Mouse (Mus musculus): ENCODE results near the gene Vstm5. TPM values are rescaled to one million over a fixed set of nuclear protein-coding genes. Genes with fewer than 3 reads are reported as not detected.

Gene Vstm5
- polyA plus RNA-seq, 1 experiment from 2014 or later = 29.5 TPM

DNA sequence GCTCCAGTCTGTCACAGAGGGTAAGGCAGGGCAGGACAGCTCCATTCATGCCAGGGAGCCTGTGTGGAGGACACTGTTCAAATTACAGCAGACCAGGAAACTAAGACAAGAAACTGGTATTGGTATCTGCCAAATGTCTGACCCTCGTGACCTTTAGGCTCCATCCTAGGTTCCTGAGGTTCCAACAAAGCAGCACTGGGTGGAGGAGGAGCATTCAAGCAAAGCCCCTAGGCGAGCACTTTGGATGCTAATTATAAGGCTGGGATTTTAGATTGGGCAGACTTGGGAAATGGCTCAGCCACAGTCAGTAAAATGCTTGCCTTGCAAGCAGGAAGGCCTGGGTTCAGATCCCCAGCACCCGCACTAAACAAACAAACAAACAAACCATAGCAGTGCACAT, 2.9 kb upstream of the Vstm5 start:
- H3K4me2 ChIP-seq (ENCODE audit: low read length) = no peak overlapping the region
- no peak overlapping the region for H3K4me3 ChIP-seq (ENCODE audit: low read depth, low read length)
- H3K4me1 ChIP-seq (ENCODE audit: control insufficient read depth, insufficient read depth, low read length) = peaks cover 6% of the 10 kb centered on the region
- no peak overlapping the region for H3K9ac ChIP-seq (ENCODE audit: low read depth, low read length)
- H3K27ac ChIP-seq (ENCODE audit: low read length) = no peak overlapping the region
- H3K9me3 ChIP-seq (replicated peaks; ENCODE audit: control insufficient read depth, low read length, poor library complexity, severe bottlenecking) = no peaks in the 10 kb centered on the region
- no peaks in the 10 kb centered on the region for H3K27me3 ChIP-seq (ENCODE audit: control insufficient read depth, insufficient read depth, low read depth, low read length)
- H3K36me3 ChIP-seq (ENCODE audit: control insufficient read depth, insufficient read depth, low read length) = no peaks in the 10 kb centered on the region
- 62% methylated on average over 3 of the region's 3 CpGs for WGBS
- no peak for ATAC-seq

DNA sequence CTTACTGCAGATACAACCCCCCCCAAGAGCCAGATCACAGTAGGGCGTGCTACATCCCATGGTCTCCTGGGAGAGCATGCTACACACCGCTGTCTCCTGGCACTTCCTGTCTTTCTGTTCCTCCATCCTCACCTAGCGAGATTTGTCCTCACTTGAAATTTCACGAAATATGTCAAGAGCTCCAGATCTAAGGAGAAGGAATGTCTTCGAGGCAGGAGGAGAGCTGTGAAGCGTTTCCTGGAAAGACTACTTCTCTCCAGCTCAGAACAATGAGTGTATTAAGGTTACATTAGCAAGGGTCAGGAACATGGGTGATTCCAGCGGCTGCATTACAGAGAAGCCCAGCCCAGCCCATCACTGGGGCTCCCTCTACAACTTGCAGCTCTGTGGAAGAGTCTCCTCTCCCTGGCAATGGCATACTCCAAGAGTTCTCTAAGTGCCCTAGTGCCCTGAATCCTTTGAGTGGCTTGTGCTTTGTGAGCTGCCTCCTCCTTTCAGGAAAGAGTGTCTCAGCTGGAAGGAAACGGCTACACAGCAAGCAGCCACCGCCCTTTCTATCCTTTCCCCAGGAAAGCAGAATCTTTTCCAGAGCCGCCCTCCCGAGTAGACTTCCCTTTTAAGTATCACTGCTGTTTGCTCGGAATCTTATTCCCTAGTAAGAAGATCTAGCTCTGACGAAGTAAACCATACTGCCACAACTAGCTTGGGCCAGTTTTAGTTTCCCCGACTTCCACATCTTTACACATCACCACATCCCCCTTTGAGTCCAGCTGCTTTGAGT, 1.1 kb upstream of the Vstm5 start:
- Histone ChIP-seq H3K27ac (ENCODE audit: low read length) (no peak overlapping the region), H3K4me3 (ENCODE audit: low read depth, low read length) (no peak overlapping the region), H3K9ac (ENCODE audit: low read depth, low read length) (no peak overlapping the region), H3K4me1 (ENCODE audit: control insufficient read depth, insufficient read depth, low read length) (peaks cover 6% of the 10 kb centered on the region), H3K9me3 (replicated peaks; ENCODE audit: control insufficient read depth, low read length, poor library complexity, severe bottlenecking) (no peaks in the 10 kb centered on the region), H3K27me3 (ENCODE audit: control insufficient read depth, insufficient read depth, low read depth, low read length) (no peaks in the 10 kb centered on the region), H3K36me3 (ENCODE audit: control insufficient read depth, insufficient read depth, low read length) (no peaks in the 10 kb centered on the region), H3K4me2 (ENCODE audit: low read length) (peak overlapping the region; percentile 76; the same call in 1 of the 2 replicates)
- WGBS = 49% methylated on average over 14 of the region's 14 CpGs
- ATAC-seq = no peak

DNA sequence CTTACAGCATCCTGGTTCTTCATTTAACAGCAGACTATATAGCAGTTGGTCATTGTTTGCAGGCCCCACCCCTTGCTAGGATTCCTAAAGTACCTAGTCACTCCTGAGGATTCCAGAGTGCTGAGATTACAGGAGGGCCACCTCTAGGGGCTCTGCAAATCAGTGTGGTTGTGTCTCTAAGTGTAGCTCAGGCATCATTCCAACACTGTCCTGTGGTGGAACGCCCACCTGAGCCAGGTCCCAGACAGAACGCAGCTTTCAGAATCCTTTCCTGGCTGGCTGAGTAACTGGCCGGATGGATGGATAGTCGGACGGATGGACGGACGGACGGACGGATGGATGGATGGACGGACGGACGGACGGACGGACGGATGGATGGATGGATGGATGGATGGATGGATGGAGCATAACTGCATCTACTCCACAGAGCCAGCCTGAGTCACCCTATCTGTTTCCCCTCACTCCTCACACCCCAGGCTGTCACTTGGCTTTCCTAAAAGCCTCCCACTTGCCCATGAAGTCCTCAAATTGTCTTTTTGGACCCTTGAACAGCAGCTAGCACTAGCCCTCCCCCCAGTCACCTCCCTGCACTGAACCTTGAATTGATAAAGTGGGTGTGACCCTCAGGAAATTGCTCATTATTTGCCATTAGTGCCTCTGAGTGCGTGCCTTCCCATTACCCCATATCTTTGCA, 401 bp upstream of the Vstm5 start:
- WGBS = 71% methylated on average over 16 of the region's 16 CpGs
- Histone ChIP-seq H3K36me3 (ENCODE audit: control insufficient read depth, insufficient read depth, low read length) (no peaks in the 10 kb centered on the region), H3K9ac (ENCODE audit: low read depth, low read length) (peak overlapping the region; percentile 87), H3K4me2 (ENCODE audit: low read length) (peak overlapping the region; percentile 76), H3K4me3 (ENCODE audit: low read depth, low read length) (peak overlapping the region; percentile 61), H3K9me3 (replicated peaks; ENCODE audit: control insufficient read depth, low read length, poor library complexity, severe bottlenecking) (no peaks in the 10 kb centered on the region), H3K27ac (ENCODE audit: low read length) (peak overlapping the region; percentile 76), H3K27me3 (ENCODE audit: control insufficient read depth, insufficient read depth, low read depth, low read length) (no peaks in the 10 kb centered on the region), H3K4me1 (ENCODE audit: control insufficient read depth, insufficient read depth, low read length) (peaks cover 6% of the 10 kb centered on the region)
- peak; percentile 68 for ATAC-seq

DNA sequence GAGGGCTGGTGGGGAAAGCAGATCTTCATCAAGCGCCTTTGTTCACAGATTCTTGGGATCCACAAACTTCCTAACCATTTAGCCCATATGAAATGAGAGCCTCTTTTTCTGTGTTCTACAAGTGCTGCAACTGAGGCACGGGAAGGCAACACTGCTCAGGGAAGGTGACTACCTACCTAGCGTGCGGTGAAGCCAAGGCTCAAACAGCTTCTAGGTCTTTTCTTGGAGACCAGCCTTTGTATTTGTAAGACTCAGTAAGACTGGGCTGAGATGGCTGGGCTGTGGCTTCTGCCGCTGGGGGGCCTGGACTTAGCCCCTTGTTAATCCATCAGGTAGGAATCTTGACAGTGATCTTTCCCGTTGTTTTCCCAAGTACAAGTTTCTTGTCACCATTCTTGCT, 1.2 kb downstream of the Vstm5 start:
- no peak overlapping the region for H3K27ac ChIP-seq (ENCODE audit: low read length)
- no peak overlapping the region for H3K9ac ChIP-seq (ENCODE audit: low read depth, low read length)
- no peaks in the 10 kb centered on the region for H3K27me3 ChIP-seq (ENCODE audit: control insufficient read depth, insufficient read depth, low read depth, low read length)
- peaks cover 6% of the 10 kb centered on the region for H3K4me1 ChIP-seq (ENCODE audit: control insufficient read depth, insufficient read depth, low read length)
- no peaks in the 10 kb centered on the region for H3K9me3 ChIP-seq (replicated peaks; ENCODE audit: control insufficient read depth, low read length, poor library complexity, severe bottlenecking)
- no peak for ATAC-seq
- H3K4me2 ChIP-seq (ENCODE audit: low read length) = peak overlapping the region; percentile 76; the same call in 1 of the 2 replicates
- 94% methylated on average over 6 of the region's 6 CpGs for WGBS
- H3K36me3 ChIP-seq (ENCODE audit: control insufficient read depth, insufficient read depth, low read length) = no peaks in the 10 kb centered on the region
- H3K4me3 ChIP-seq (ENCODE audit: low read depth, low read length) = no peak overlapping the region

DNA sequence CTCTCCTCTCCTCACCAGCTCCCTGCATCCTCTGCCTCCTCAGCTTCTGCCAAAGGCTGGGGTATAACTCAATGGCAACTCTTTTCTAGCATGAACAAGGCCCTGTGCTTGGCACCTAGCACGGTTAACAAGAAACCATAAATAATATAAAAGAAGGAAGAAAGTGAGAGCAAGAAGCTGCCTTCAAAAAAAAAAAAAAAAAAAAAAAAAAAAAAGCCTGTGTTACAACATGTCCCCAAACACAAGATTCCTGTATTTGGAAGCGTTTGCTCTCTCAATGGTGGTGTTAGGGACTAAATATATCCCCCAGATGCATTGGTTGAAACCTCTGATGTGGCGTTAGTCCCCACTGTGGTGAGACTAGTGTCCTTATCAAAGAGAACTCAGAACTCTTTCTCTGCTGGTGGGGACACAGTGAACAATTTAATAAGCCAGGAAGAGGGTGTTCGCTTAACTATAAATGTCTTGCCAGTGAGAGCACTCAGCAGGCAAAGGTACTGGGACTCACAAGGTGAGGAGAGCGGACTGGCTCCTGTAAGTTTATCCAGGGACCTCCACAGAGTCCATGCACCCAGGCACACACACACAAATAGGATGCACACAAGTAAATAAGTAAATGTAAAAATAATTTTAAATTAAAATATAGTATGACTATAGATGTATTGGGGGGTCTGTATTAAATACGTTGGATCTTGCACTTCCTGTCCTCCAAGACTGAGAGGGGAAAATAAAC, 2.2 kb downstream of the Vstm5 start:
- H3K36me3 ChIP-seq (ENCODE audit: control insufficient read depth, insufficient read depth, low read length) = no peaks in the 10 kb centered on the region
- no peaks in the 10 kb centered on the region for H3K27me3 ChIP-seq (ENCODE audit: control insufficient read depth, insufficient read depth, low read depth, low read length)
- no peak overlapping the region for H3K27ac ChIP-seq (ENCODE audit: low read length)
- H3K4me2 ChIP-seq (ENCODE audit: low read length) = no peak overlapping the region
- H3K4me3 ChIP-seq (ENCODE audit: low read depth, low read length) = no peak overlapping the region
- no peaks in the 10 kb centered on the region for H3K9me3 ChIP-seq (replicated peaks; ENCODE audit: control insufficient read depth, low read length, poor library complexity, severe bottlenecking)
- WGBS = 75% methylated on average over 6 of the region's 6 CpGs
- peaks cover 6% of the 10 kb centered on the region for H3K4me1 ChIP-seq (ENCODE audit: control insufficient read depth, insufficient read depth, low read length)
- H3K9ac ChIP-seq (ENCODE audit: low read depth, low read length) = no peak overlapping the region
- no peak for ATAC-seq

DNA sequence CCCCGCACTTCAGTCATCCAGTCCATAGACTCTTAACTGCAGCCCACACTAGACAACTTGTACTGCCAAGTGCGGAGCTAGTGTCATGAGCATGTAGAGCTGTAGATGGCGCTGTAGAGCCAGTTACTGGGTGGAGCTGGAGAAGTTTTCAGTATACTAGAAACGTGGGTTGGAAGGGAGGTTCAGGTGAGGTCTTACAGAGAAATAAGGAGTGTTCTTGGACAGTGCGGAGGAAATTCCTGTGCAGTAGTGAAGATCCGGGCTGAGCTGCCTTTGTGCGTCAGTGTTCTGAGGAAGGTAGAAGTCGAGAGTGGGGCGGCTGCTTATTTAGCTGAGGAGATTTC, 2.7 kb downstream of the Vstm5 start:
- no peak overlapping the region for H3K4me3 ChIP-seq (ENCODE audit: low read depth, low read length)
- no peaks in the 10 kb centered on the region for H3K36me3 ChIP-seq (ENCODE audit: control insufficient read depth, insufficient read depth, low read length)
- peaks cover 6% of the 10 kb centered on the region for H3K4me1 ChIP-seq (ENCODE audit: control insufficient read depth, insufficient read depth, low read length)
- H3K9me3 ChIP-seq (replicated peaks; ENCODE audit: control insufficient read depth, low read length, poor library complexity, severe bottlenecking) = no peaks in the 10 kb centered on the region
- H3K4me2 ChIP-seq (ENCODE audit: low read length) = no peak overlapping the region
- no peak overlapping the region for H3K27ac ChIP-seq (ENCODE audit: low read length)
- ATAC-seq = no peak
- 54% methylated on average over 9 of the region's 9 CpGs for WGBS
- H3K9ac ChIP-seq (ENCODE audit: low read depth, low read length) = no peak overlapping the region
- no peaks in the 10 kb centered on the region for H3K27me3 ChIP-seq (ENCODE audit: control insufficient read depth, insufficient read depth, low read depth, low read length)

DNA sequence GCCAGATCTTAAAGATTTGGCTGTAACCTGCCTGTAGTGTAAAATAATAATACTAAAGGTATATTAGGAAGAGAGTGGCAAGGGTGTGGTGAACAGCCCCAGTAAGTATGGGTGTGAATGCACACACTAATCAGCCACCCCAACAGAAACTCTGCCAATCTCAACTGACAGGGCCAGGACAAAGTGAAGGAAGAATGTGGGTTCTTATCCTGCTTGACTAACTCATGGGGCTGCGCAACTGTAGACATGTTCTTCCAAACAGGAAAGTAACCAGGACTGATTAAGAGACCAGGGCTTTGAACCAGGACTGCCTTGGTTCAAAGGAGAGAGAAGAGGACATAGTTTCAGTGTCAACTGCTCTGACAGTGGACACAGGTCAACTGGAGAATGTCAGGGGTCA, 3.3 kb downstream of the Vstm5 start:
- Histone ChIP-seq H3K4me2 (ENCODE audit: low read length) (no peak overlapping the region), H3K4me1 (ENCODE audit: control insufficient read depth, insufficient read depth, low read length) (peaks cover 6% of the 10 kb centered on the region), H3K9me3 (replicated peaks; ENCODE audit: control insufficient read depth, low read length, poor library complexity, severe bottlenecking) (no peaks in the 10 kb centered on the region), H3K4me3 (ENCODE audit: low read depth, low read length) (no peak overlapping the region), H3K27me3 (ENCODE audit: control insufficient read depth, insufficient read depth, low read depth, low read length) (no peaks in the 10 kb centered on the region), H3K36me3 (ENCODE audit: control insufficient read depth, insufficient read depth, low read length) (no peaks in the 10 kb centered on the region), H3K27ac (ENCODE audit: low read length) (no peak overlapping the region), H3K9ac (ENCODE audit: low read depth, low read length) (no peak overlapping the region)
- 88% methylated on average over 1 of the region's 1 CpGs for WGBS
- no peak for ATAC-seq

DNA sequence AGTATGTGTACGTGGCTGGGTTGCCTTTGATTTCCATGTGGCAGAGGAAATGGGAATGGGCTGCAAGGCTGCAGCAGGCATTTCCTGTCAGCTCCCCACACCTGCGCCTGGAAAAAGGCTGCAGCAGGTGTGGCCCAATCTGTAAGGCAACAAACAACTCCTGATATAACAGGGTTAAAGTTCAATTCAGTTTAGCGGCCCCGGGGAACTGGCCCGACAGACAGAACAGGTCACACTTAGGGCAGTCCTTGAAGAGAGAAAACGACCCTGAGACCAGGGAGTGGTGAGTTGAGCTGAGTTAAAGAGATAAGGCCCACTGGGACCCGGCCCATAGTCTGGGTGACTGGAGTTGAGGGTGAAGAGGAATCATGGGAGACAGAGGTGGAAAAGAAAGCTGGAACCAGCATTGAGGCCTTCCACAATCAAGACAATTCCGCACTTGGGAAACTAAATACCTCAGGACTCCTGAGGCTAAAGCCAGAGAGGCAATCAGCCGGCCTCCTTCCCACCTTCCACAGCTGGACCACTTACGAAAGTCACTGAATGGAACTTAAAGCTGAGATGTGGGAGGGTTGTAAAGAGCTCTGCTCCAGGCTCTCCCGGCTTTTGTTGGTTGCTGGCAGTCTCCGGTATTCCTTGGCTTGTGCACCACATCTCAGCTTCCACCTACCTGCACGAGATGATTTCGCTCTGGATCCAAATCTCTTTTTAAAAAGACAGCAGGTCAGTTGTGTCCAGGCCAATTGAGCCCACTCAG, 6.7 kb downstream of the Vstm5 start:
- Histone ChIP-seq H3K4me3 (ENCODE audit: low read depth, low read length) (no peak overlapping the region), H3K4me1 (ENCODE audit: control insufficient read depth, insufficient read depth, low read length) (no peaks in the 10 kb centered on the region), H3K9ac (ENCODE audit: low read depth, low read length) (no peak overlapping the region), H3K4me2 (ENCODE audit: low read length) (no peak overlapping the region), H3K36me3 (ENCODE audit: control insufficient read depth, insufficient read depth, low read length) (no peaks in the 10 kb centered on the region), H3K27me3 (ENCODE audit: control insufficient read depth, insufficient read depth, low read depth, low read length) (no peaks in the 10 kb centered on the region), H3K9me3 (replicated peaks; ENCODE audit: control insufficient read depth, low read length, poor library complexity, severe bottlenecking) (no peaks in the 10 kb centered on the region), H3K27ac (ENCODE audit: low read length) (no peak overlapping the region)
- no peak for ATAC-seq
- WGBS = 79% methylated on average over 14 of the region's 14 CpGs

Measured in midbrain, embryonic 16.5 days (tissue).